Mouse (Mus musculus) left cerebral cortex, adult 9 months (tissue): Measurements from ENCODE around the gene Sirpa.
A peak's percentile ranks its signal among the peaks of the same experiment; 100 is the strongest.

Source experiments
- DNase-seq, 2 experiments: peaks; one replicate each; pipeline ENCODE4 v3.0.0; 2022; ENCODE audit warnings: low spot score in 2 of 2

The Sirpa gene

GRCm38 (mm10) chr2:129605816-129606215 lies 13.2 kb downstream of the Sirpa start:
- no peak for DNase-seq

DNA sequence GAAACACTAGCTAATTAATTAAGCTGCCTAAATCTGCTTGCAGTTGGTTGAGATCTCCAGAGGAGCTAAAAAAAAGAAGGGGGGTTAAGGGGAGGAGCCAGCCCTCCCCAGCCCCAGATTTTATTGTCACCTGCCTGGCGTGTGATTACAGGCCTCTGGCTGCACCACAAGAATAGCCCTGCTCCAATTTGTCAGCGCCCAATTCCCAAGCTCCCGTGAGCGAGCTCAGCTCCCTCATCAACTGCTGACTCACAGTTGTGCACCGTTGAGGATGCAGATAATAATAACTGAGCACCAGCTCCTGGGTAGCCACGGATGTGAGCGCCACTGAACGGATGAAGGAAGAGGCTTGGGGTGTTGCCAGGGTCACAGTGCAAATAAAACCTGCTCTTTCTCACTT lies 13.6 kb downstream of the Sirpa start:
- DNase-seq: peak in 1 of 2 experiments; percentile 62

- no peak for DNase-seq
These were observed 14.3 kb downstream of the Sirpa start for GRCm38 (mm10) chr2:129606899-129607298.

DNA sequence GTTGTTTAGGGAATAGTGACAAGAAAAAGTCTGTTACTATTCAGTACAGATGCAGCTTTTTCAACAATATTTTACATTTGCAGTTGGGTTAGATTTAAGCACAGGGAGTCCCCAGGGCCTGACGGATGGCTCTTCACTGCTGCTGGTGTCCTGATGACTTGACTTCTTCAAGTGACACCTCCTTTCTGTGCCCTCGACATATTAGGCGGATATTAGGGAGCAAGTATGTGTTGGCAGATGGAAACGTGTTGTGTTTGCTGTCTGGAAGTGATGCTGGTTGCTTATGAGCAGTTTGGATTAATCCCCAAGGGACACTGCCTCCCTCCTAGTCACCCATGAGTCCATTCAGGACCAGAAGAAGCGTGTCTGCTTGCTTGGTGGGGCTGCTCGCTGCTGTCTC lies 21.3 kb downstream of the Sirpa start:
- DNase-seq: no peak

GRCm38 (mm10) chr2:129614482-129615185 lies 22.0 kb downstream of the Sirpa start:
- DNase-seq: no peak

DNA sequence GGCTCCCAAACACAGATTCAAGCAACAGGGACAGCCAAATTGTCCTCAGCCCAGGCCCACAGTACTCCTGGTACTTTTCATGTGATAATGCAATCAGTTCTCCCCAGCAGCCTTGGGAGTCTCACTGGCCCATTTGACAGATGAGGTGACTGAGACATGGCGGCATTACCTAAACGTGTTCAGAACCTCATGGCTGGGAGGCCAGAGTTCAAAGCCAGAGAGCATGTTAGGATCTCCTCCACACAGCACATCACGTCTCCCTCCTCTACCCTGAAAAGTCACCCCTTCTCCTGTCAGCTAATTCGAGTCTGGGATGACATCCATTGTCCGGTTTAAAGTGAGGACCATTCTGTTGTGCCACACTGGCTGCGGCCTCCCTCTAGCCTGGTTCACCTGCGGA lies 27.5 kb downstream of the Sirpa start:
- no peak for DNase-seq

GRCm38 (mm10) chr2:129620881-129621280 lies 28.2 kb downstream of the Sirpa start:
- no peak for DNase-seq

GRCm38 (mm10) chr2:129621654-129622490 lies 29.2 kb downstream of the Sirpa start:
- DNase-seq: no peak

GRCm38 (mm10) chr2:129622918-129623317 lies 30.3 kb downstream of the Sirpa start:
- DNase-seq: no peak

DNA sequence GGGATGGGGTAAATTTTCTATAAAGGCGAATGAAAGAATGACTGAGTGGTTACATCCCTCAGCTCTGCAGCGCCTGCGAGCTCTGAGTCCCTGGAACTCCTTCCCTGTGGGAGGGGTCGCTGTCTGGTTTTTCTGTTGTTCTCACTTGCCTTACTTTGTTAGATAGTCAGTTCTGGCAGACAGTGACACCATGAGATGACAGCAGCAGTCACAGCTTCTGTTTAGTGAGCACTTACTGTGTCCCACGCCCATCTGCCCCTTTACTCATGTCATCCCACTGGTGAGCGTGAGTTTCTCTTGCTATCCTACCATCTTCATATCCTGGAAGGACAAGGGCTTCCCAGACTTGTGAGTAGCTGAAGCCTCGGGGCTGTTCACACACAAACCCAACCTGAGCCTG lies 31.1 kb downstream of the Sirpa start:
- peak in 1 of 2 experiments; percentile 61 for DNase-seq

GRCm38 (mm10) chr2:129624246-129624918 lies 31.7 kb downstream of the Sirpa start:
- DNase-seq: no peak

GRCm38 (mm10) chr2:129624956-129625355 lies 32.3 kb downstream of the Sirpa start:
- no peak for DNase-seq

GRCm38 (mm10) chr2:129625845-129626244 lies 33.2 kb downstream of the Sirpa start:
- DNase-seq: peak in 1 of 2 experiments; percentile 4

- DNase-seq: no peak
These were observed 34.0 kb downstream of the Sirpa start for GRCm38 (mm10) chr2:129626621-129627061.

DNA sequence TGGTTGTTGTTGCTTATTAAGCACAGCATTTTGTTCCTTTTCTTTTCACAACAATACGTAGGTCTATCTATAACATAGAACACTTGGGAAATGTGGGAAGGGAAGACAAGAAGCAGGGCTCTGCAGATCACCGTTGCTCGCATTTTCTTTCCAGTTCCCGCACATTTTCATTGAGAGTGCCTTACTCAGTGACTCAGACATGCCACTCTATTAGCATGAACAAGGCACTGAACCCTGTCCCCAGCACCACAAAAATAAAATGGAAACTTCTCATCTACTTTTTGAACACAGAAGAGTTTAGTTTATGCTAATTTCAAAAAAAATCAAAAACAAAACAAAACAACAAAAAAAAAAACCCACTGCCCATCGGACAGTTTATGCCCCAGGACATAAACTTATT lies 34.5 kb downstream of the Sirpa start:
- DNase-seq: no peak

DNA sequence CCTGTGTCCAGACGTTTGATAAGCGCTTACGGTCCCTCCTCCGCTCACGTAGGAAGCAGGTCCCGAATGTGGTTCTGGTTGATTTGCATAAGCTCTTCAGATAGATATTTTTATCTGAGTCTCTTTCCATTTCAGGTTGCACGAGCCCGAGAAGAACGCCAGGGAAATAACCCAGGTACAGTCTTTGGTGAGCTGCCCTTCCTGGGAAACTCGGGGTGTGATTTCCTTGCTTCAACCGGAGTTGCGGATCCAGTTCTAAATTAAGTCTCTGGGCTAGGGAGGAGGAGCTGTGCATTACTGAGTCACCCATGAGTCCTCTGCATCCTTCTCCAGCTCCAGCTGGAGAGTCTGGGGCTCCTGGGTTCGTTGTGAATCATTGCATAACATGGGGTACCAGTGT lies 35.2 kb downstream of the Sirpa start:
- DNase-seq: peak; percentile 64 to 83

DNA sequence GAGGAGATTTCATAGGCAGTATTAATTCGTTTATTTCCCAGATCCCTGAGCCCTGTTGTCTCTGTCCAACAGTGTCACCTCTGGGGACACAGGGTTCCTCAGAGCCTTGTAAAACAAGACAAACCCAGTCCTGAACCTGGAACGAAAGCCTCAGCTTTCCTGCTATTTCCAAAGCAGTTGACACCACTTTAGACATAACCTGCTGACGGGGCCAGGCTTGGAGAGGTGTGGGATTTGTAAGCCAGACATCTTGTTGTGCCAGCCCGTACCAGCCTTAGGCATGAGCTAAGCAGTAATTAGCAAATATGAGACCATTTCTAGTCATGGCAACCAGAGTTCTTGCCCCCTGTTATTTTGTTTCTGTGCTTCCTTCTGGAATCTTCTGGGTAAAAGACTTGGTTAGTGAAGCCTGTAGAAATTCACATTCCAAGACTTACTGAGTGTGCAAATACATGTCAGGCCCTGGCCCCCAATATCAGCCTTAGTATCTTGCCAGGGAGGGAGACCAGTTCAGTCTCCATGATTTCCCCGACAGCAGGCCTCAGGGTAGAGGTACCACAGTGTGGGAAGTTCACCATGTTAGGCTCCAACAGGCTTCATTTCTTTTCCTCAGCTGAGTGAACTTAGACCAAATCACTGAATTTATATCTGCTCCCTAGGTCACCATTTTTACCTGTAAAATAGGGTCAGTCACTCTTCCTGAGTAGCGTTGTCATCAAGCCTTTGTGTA lies 36.0 kb downstream of the Sirpa start:
- DNase-seq: no peak

DNA sequence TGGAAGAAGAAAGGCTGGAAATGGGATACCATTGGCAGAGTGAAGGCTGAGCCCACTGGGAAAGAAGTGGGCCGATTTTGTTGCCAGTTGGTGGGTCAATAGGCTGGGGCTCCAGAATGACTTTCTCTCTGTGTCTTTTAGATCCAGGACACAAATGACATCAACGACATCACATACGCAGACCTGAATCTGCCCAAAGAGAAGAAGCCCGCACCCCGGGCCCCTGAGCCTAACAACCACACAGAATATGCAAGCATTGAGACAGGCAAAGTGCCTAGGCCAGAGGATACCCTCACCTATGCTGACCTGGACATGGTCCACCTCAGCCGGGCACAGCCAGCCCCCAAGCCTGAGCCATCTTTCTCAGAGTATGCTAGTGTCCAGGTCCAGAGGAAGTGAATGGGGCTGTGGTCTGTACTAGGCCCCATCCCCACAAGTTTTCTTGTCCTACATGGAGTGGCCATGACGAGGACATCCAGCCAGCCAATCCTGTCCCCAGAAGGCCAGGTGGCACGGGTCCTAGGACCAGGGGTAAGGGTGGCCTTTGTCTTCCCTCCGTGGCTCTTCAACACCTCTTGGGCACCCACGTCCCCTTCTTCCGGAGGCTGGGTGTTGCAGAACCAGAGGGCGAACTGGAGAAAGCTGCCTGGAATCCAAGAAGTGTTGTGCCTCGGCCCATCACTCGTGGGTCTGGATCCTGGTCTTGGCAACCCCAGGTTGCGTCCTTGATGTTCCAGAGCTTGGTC lies 37.3 kb downstream of the Sirpa start:
- no peak for DNase-seq

DNA sequence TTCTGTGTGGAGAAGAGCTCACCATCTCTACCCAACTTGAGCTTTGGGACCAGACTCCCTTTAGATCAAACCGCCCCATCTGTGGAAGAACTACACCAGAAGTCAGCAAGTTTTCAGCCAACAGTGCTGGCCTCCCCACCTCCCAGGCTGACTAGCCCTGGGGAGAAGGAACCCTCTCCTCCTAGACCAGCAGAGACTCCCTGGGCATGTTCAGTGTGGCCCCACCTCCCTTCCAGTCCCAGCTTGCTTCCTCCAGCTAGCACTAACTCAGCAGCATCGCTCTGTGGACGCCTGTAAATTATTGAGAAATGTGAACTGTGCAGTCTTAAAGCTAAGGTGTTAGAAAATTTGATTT lies 37.9 kb downstream of the Sirpa start:
- no peak for DNase-seq

DNA sequence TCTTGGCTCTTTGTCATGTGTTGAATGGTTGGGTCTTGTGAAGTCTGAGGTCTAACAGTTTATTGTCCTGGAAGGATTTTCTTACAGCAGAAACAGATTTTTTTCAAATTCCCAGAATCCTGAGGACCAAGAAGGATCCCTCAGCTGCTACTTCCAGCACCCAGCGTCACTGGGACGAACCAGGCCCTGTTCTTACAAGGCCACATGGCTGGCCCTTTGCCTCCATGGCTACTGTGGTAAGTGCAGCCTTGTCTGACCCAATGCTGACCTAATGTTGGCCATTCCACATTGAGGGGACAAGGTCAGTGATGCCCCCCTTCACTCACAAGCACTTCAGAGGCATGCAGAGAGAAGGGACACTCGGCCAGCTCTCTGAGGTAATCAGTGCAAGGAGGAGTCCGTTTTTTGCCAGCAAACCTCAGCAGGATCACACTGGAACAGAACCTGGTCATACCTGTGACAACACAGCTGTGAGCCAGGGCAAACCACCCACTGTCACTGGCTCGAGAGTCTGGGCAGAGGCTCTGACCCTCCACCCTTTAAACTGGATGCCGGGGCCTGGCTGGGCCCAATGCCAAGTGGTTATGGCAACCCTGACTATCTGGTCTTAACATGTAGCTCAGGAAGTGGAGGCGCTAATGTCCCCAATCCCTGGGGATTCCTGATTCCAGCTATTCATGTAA lies 38.5 kb downstream of the Sirpa start:
- no peak for DNase-seq

GRCm38 (mm10) chr2:129632324-129632723 lies 39.7 kb downstream of the Sirpa start:
- no peak for DNase-seq
